Mouse (Mus musculus) forebrain, embryonic 10.5 days (tissue): Measurements from ENCODE around the gene Mrpl24. TPM values are rescaled to one million over a fixed set of nuclear protein-coding genes. Genes with fewer than 3 reads are reported as not detected.

Source experiments
- DNase-seq: peaks from one replicate; pipeline ENCODE4 v3.0.0-alpha.2; 2017; ENCODE audit warnings: low spot score; ENCODE audit errors: extremely low spot score
- H3K27ac ChIP-seq: fragments of 300-500 bp; sonication (generic); 2 replicates; pipeline ENCODE4 v1.5.1; 2016; ENCODE audit warnings: mild to moderate bottlenecking
- H3K27me3 ChIP-seq: fragments of 300-500 bp; sonication (generic); 2 replicates; pipeline ENCODE4 v1.6.1; 2016; ENCODE audit warnings: mild to moderate bottlenecking; ENCODE audit not compliant: poor library complexity, severe bottlenecking
- H3K36me3 ChIP-seq: fragments of 300-500 bp; sonication (generic); replicated peaks from 2 replicates; pipeline ENCODE4 v1.6.1; 2016; ENCODE audit warnings: mild to moderate bottlenecking, moderate library complexity
- H3K4me1 ChIP-seq: fragments of 300-500 bp; sonication (generic); 2 replicates; pipeline ENCODE4 v1.6.1; 2016
- H3K4me3 ChIP-seq: fragments of 300-500 bp; sonication (generic); 2 replicates; pipeline ENCODE4 v1.5.1; 2016; ENCODE audit warnings: mild to moderate bottlenecking, moderate library complexity
- H3K9me3 ChIP-seq: fragments of 300-500 bp; sonication (generic); 2 replicates; pipeline ENCODE4 v1.6.1; 2016; ENCODE audit warnings: mild to moderate bottlenecking, moderate library complexity
- WGBS: fragments of 180-500 bp; shearing (Covaris S2); methylation state at CpG from one replicate; pipeline ENCODE4 v1.1.7; 2016; 5-methylcytosine and 5-hydroxymethylcytosine counted together
- polyA plus RNA-seq: library from polyadenylated mRNA; unstranded; fragments of >200 nt; fragmentation: Nextera tagmentation; extraction: Ambion mirVana; gene quantifications from 2 replicates; pipeline ENCODE4 v1.2.1, GENCODE M21; 2016

The Mrpl24 gene
- polyA plus RNA-seq, 1 experiment from 2014 or later, result 74.8 TPM

GRCm38 (mm10) chr3:87916990-87917389 is 2.3 kb upstream of the Mrpl24 start:
- WGBS, result 92% methylated on average over 1 of the region's 1 CpGs

GRCm38 (mm10) chr3:87918551-87918950 is 755 bp upstream of the Mrpl24 start:
- DNase-seq, result no peak
- H3K9me3 ChIP-seq, result no peaks in the 10 kb centered on the region
- peaks cover 68% of the 10 kb centered on the region for H3K36me3 ChIP-seq
- peaks cover 19% of the 10 kb centered on the region for H3K4me1 ChIP-seq
- WGBS, result 95% methylated on average over 1 of the region's 1 CpGs
- H3K27ac ChIP-seq, result no peak overlapping the region
- H3K4me3 ChIP-seq, result peak overlapping the region; percentile 65; the same call in 1 of the 2 replicates
- no peaks in the 10 kb centered on the region for H3K27me3 ChIP-seq

More at GRCm38 (mm10) chr3:87916990-87917389, 2.3 kb upstream of the Mrpl24 start:
- no peak for DNase-seq
- no peak overlapping the region; the same call in 1 of the 2 replicates for H3K4me3 ChIP-seq
- H3K9me3 ChIP-seq, result no peaks in the 10 kb centered on the region
- no peaks in the 10 kb centered on the region for H3K27me3 ChIP-seq
- peaks cover 63% of the 10 kb centered on the region for H3K36me3 ChIP-seq
- H3K27ac ChIP-seq, result no peak overlapping the region
- peaks cover 31% of the 10 kb centered on the region for H3K4me1 ChIP-seq

DNA sequence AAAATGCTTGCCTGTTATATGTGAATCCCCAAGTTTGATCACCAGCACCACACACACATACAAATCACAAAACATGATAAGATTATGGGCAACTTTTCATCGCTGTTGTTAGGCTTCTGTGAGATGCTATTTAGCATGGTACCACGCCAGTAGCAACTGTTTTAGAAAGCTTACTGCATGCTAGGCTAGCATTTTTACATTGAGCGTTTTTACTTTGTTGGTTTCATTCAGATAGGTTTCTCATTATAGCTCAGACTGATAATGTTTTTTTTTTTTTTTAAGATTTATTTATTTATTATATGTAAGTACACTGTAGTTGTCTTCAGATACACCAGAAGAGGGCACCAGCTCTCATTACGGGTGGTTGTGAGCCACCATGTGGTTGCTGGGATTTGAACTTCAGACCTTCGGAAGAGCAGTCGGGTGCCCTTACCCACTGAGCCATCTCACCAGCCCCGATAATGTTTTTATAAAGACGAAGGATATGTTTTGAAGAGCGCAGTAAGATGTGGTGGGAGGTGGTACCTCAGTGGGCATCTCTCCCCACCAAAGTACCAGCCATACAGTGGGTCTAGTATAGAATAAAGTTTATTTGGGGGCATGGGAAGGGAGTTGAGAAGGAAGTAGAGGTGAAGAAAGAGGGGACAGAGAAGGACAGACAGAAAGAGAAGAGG is 1.1 kb downstream of the Mrpl24 start:
- H3K9me3 ChIP-seq, result no peaks in the 10 kb centered on the region
- H3K4me3 ChIP-seq, result peak overlapping the region; percentile 65
- no peak overlapping the region for H3K27ac ChIP-seq
- H3K36me3 ChIP-seq, result peaks cover 68% of the 10 kb centered on the region
- DNase-seq, result no peak
- WGBS, result 66% methylated on average over 9 of the region's 9 CpGs
- peaks cover 19% of the 10 kb centered on the region for H3K4me1 ChIP-seq
- H3K27me3 ChIP-seq, result no peaks in the 10 kb centered on the region

DNA sequence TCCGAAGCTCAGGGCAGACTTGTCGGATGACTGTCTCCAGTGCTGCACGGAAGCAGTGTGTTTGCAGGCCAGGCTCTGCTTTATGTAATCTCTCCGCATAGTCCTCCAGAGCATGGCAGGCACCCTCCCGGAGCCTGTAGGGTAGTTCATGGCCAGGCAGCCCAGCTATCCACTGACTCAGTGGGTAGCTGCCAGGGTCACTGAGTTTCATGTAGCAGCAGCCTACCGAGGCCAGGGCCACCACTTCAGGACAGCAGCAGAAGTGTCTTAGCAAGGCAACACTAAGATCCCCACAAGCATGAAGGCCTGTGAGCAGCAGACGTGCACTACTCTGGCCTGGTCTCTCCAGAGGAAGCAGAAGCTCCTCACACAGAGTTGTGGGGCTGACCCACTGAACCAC is 5.7 kb downstream of the Mrpl24 start:
- Histone ChIP-seq H3K36me3 (peaks cover 68% of the 10 kb centered on the region), H3K9me3 (no peaks in the 10 kb centered on the region), H3K4me3 (no peak overlapping the region; the same call in 1 of the 2 replicates), H3K4me1 (peaks cover 20% of the 10 kb centered on the region), H3K27me3 (no peaks in the 10 kb centered on the region), H3K27ac (no peak overlapping the region)
- no peak for DNase-seq
- WGBS, result 92% methylated on average over 7 of the region's 7 CpGs

- Histone ChIP-seq H3K27me3 (no peaks in the 10 kb centered on the region), H3K9me3 (no peaks in the 10 kb centered on the region), H3K4me3 (no peak overlapping the region), H3K27ac (no peak overlapping the region), H3K36me3 (peaks cover 68% of the 10 kb centered on the region), H3K4me1 (peaks cover 26% of the 10 kb centered on the region)
- DNase-seq, result no peak
- WGBS, result 91% methylated on average over 5 of the region's 5 CpGs
These were observed 8.1 kb downstream of the Mrpl24 start for GRCm38 (mm10) chr3:87927452-87927851.

- no peak for DNase-seq
- peak overlapping the region; percentile 77 for H3K4me3 ChIP-seq
- peak overlapping the region; percentile 94 for H3K27ac ChIP-seq
- H3K4me1 ChIP-seq, result peaks cover 36% of the 10 kb centered on the region
- H3K36me3 ChIP-seq, result peaks cover 68% of the 10 kb centered on the region
- no peaks in the 10 kb centered on the region for H3K27me3 ChIP-seq
- WGBS, result 9% methylated on average over 26 of the region's 26 CpGs
- no peaks in the 10 kb centered on the region for H3K9me3 ChIP-seq
These were observed 10.2 kb downstream of the Mrpl24 start for GRCm38 (mm10) chr3:87929341-87930077.

- Histone ChIP-seq H3K27ac (peak within 1 kb of the TSS; percentile 94), H3K27me3 (no peaks in the 10 kb centered on the region), H3K4me3 (peak within 1 kb of the TSS; percentile 77), H3K4me1 (peaks cover 40% of the 10 kb centered on the region), H3K36me3 (peaks cover 68% of the 10 kb centered on the region), H3K9me3 (no peaks in the 10 kb centered on the region)
- DNase-seq, result peak; percentile 98
- under 1% methylated on average over 78 of the region's 78 CpGs for WGBS
These were observed 10.9 kb downstream of the Mrpl24 start, which contains the start of the genes Isg20l2 and Rrnad1 for GRCm38 (mm10) chr3:87930078-87930795. TSS of gene Isg20l2 (plus strand) at chr3:87930314. TSS of gene Rrnad1 (minus strand) at chr3:87930717.

DNA sequence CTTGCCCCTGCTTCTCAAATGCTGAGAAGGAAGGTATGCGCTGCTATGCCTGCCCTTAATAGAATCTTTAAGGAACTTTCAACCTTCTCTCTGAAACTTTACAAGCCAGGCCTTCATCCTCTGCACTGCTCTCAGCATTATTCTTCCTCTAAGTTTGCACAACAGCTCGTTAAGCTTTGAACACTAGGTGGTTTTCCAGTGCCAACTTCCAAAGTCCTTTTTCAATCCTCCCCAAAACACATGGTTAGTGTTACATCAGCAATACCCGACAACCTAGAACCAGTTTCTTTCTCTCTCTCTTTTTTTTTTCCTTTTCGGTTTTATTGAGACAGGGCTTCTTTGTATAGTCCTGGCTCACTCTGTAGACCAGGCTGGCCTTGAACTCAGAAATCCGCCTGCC is 14.7 kb downstream of the Mrpl24 start:
- Histone ChIP-seq H3K4me3 (no peak overlapping the region), H3K4me1 (peaks cover 44% of the 10 kb centered on the region), H3K36me3 (peaks cover 79% of the 10 kb centered on the region), H3K27me3 (no peaks in the 10 kb centered on the region), H3K9me3 (no peaks in the 10 kb centered on the region), H3K27ac (no peak overlapping the region)
- DNase-seq, result no peak
- WGBS, result 87% methylated on average over 5 of the region's 5 CpGs

- H3K27ac ChIP-seq, result no peak overlapping the region
- H3K27me3 ChIP-seq, result no peaks in the 10 kb centered on the region
- H3K9me3 ChIP-seq, result no peaks in the 10 kb centered on the region
- WGBS, result 82% methylated on average over 4 of the region's 4 CpGs
- no peak for DNase-seq
- H3K36me3 ChIP-seq, result peaks cover 83% of the 10 kb centered on the region
- peaks cover 39% of the 10 kb centered on the region for H3K4me1 ChIP-seq
- no peak overlapping the region for H3K4me3 ChIP-seq
These were observed 15.2 kb downstream of the Mrpl24 start for GRCm38 (mm10) chr3:87934501-87934900.

GRCm38 (mm10) chr3:87935201-87935600 is 15.9 kb downstream of the Mrpl24 start:
- WGBS, result 91% methylated on average over 4 of the region's 4 CpGs
- peaks cover 90% of the 10 kb centered on the region for H3K36me3 ChIP-seq
- H3K9me3 ChIP-seq, result no peaks in the 10 kb centered on the region
- DNase-seq, result no peak
- no peaks in the 10 kb centered on the region for H3K27me3 ChIP-seq
- no peak overlapping the region for H3K4me3 ChIP-seq
- H3K27ac ChIP-seq, result no peak overlapping the region
- peaks cover 37% of the 10 kb centered on the region for H3K4me1 ChIP-seq

GRCm38 (mm10) chr3:87935776-87936175 is 16.5 kb downstream of the Mrpl24 start:
- peak overlapping the region; percentile 71 for H3K27ac ChIP-seq
- no peak overlapping the region; the same call in 1 of the 2 replicates for H3K4me3 ChIP-seq
- H3K36me3 ChIP-seq, result peaks cover 96% of the 10 kb centered on the region

GRCm38 (mm10) chr3:87940611-87941010 is 21.3 kb downstream of the Mrpl24 start:
- H3K27ac ChIP-seq, result no peak overlapping the region
- no peak for DNase-seq
- H3K4me1 ChIP-seq, result peaks cover 30% of the 10 kb centered on the region
- 72% methylated on average over 5 of the region's 5 CpGs for WGBS
- peaks cover 88% of the 10 kb centered on the region for H3K36me3 ChIP-seq
- no peaks in the 10 kb centered on the region for H3K27me3 ChIP-seq
- no peak overlapping the region for H3K4me3 ChIP-seq
- H3K9me3 ChIP-seq, result no peaks in the 10 kb centered on the region

More at GRCm38 (mm10) chr3:87935776-87936175, 16.5 kb downstream of the Mrpl24 start:
- Histone ChIP-seq H3K4me1 (peaks cover 35% of the 10 kb centered on the region), H3K9me3 (no peaks in the 10 kb centered on the region), H3K27me3 (no peaks in the 10 kb centered on the region)
- over 99% methylated on average over 2 of the region's 2 CpGs for WGBS
- peak; percentile 85 for DNase-seq
